Mouse (Mus musculus) limb, embryonic 11.5 days (tissue): ENCODE measurements around the gene Myo15b. TPM values are rescaled to one million over a fixed set of nuclear protein-coding genes. Genes with fewer than 3 reads are reported as not detected.

ENCODE experiments used
- ATAC-seq: fragments of 200-750 bp; cut with Nextera tagmentation; 2 replicates; pipeline ENCODE4 v1.8.0; 2017; ENCODE audit warnings: low read depth; ENCODE audit not compliant: insufficient number of reproducible peaks, low FRiP score, low TSS enrichment
- DNase-seq: peaks from one replicate; pipeline ENCODE4 v3.0.0-alpha.2; 2015; ENCODE audit warnings: low spot score
- H3K27ac ChIP-seq: fragments of 300-500 bp; sonication (generic); replicated peaks from 2 replicates; pipeline ENCODE4 v1.5.1; 2014; ENCODE audit warnings: low read depth, mild to moderate bottlenecking, low read length
- H3K27me3 ChIP-seq: fragments of 300-500 bp; sonication (generic); 2 replicates; pipeline ENCODE4 v1.6.1; 2014; ENCODE audit warnings: mild to moderate bottlenecking, low read length, mixed read lengths; ENCODE audit not compliant: control insufficient read depth, insufficient read depth
- H3K36me3 ChIP-seq: fragments of 300-500 bp; sonication (generic); 2 replicates; pipeline ENCODE4 v1.6.1; 2014; ENCODE audit warnings: mild to moderate bottlenecking, low read length, moderate library complexity, mixed read lengths; ENCODE audit not compliant: control insufficient read depth, insufficient read depth
- H3K4me1 ChIP-seq: fragments of 300-500 bp; sonication (generic); 2 replicates; pipeline ENCODE4 v1.6.1; 2014; ENCODE audit warnings: low read length, mixed read lengths; ENCODE audit not compliant: control insufficient read depth, insufficient read depth
- H3K4me2 ChIP-seq: fragments of 300-500 bp; sonication (generic); 2 replicates; pipeline ENCODE4 v1.6.1; 2014; ENCODE audit warnings: low read depth, mild to moderate bottlenecking, moderate library complexity; ENCODE audit not compliant: severe bottlenecking
- H3K4me3 ChIP-seq: fragments of 300-500 bp; sonication (generic); 2 replicates; pipeline ENCODE4 v1.5.1; 2014; ENCODE audit warnings: low read depth, low read length
- H3K9ac ChIP-seq: fragments of 300-500 bp; sonication (generic); 2 replicates; pipeline ENCODE4 v1.6.1; 2014; ENCODE audit warnings: mild to moderate bottlenecking, low read length
- H3K9me3 ChIP-seq: fragments of 300-500 bp; sonication (generic); 2 replicates; pipeline ENCODE4 v1.6.1; 2016; ENCODE audit warnings: low read length; ENCODE audit not compliant: control insufficient read depth
- WGBS: fragments of 180-500 bp; shearing (Covaris S2); extraction: QIAGEN DNeasy Blood & Tissue Kit; methylation state at CpG from one replicate; pipeline ENCODE4 v1.1.7; 2014; 5-methylcytosine and 5-hydroxymethylcytosine counted together
- polyA plus RNA-seq: library from polyadenylated mRNA; unstranded; fragments of >200 nt; fragmentation: Nextera tagmentation; extraction: Ambion mirVana; gene quantifications from 2 replicates; pipeline ENCODE4 v1.2.1, GENCODE M21; 2014

Gene Myo15b
- polyA plus RNA-seq, 1 experiment from 2014 or later: 0.11 TPM

DNA sequence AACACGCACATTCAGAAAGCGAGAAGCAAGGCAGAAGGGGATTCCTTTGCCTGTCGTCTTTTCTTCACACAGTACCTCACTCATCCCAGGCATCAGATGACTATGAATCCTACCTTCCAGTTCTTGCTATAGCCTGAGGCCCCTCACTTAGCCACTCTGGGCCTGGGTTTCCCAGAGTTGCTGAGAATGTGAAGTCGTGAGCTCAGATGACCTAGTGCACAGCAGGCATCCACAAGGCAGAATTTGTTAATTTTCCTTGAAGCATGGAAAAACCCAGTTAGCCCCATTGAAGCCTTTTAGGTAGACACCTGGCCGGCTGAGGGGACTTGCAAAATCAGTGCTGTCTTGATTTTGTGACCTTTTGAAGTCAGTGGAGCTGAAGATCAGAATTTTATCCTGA, 31.7 kb upstream of the Myo15b start:
- Histone ChIP-seq H3K9me3 (no peaks in the 10 kb centered on the region), H3K4me1 (peaks cover 11% of the 10 kb centered on the region), H3K27me3 (peaks cover 3% of the 10 kb centered on the region; the same call in 1 of the 2 replicates), H3K27ac (no peak overlapping the region), H3K4me3 (no peak overlapping the region), H3K36me3 (peaks cover 4% of the 10 kb centered on the region; the same call in 1 of the 2 replicates), H3K4me2 (no peak overlapping the region), H3K9ac (no peak overlapping the region)
- DNase-seq (no peak), ATAC-seq (no peak)
- 49% methylated on average over 5 of the region's 5 CpGs for whole genome bisulfite sequencing

DNA sequence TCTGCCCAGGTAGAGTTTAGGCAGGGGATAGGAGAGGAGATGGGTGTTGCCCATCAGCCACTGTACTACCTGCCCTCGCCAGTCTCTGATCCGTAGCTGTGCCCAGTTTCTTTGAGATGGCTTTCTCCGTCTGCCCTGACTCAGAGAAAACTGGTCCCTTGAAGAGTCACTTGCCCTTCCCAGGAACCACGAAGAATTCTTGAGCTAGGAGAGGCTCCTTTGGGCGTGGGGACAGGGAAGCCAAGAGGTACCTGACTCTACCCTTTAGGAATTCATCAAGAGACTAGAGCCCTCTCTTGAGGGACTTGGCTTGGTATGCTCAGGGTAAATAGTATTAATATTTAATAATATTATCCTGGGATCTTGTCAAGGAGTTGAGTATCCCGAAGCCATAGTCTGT, 30.6 kb upstream of the Myo15b start:
- WGBS: 88% methylated on average over 6 of the region's 6 CpGs
- peaks cover 3% of the 10 kb centered on the region; the same call in 1 of the 2 replicates for H3K27me3 ChIP-seq
- DNase-seq: no peak
- H3K36me3 ChIP-seq: no peaks in the 10 kb centered on the region
- ATAC-seq: no peak
- H3K4me3 ChIP-seq: no peak overlapping the region
- no peak overlapping the region for H3K9ac ChIP-seq
- no peak overlapping the region for H3K27ac ChIP-seq
- H3K9me3 ChIP-seq: no peaks in the 10 kb centered on the region
- H3K4me1 ChIP-seq: peaks cover 23% of the 10 kb centered on the region
- H3K4me2 ChIP-seq: no peak overlapping the region

DNA sequence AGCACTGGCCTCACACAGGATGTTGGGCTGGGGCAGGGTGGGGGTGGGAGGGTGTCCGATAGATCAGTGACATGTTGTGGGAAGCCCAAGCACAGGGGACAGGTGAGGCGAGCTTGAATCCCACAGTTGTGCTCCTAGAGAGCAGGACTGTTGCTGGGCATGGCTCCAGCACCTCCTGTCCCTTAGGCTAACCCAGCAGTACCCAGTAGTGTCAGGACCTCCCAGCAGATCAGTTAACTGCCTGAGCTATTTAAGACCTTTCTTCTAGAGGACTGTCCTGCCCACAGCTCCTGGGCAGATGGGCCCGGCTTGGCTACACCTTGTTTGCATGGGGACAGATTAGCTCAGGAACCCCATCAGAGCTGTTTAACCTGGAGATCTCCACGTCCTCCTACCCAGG, 29.2 kb upstream of the Myo15b start:
- H3K4me3 ChIP-seq: no peak overlapping the region
- no peaks in the 10 kb centered on the region for H3K36me3 ChIP-seq
- peaks cover 3% of the 10 kb centered on the region; the same call in 1 of the 2 replicates for H3K27me3 ChIP-seq
- H3K27ac ChIP-seq: no peak overlapping the region
- WGBS: 52% methylated on average over 4 of the region's 4 CpGs
- 0 out of 2 replicates have a peak overlapping the region, but pooled peaks have one; percentile 5 for H3K9ac ChIP-seq
- no peaks in the 10 kb centered on the region for H3K9me3 ChIP-seq
- no peak for DNase-seq
- peaks cover 37% of the 10 kb centered on the region for H3K4me1 ChIP-seq
- no peak for ATAC-seq
- H3K4me2 ChIP-seq: no peak overlapping the region

DNA sequence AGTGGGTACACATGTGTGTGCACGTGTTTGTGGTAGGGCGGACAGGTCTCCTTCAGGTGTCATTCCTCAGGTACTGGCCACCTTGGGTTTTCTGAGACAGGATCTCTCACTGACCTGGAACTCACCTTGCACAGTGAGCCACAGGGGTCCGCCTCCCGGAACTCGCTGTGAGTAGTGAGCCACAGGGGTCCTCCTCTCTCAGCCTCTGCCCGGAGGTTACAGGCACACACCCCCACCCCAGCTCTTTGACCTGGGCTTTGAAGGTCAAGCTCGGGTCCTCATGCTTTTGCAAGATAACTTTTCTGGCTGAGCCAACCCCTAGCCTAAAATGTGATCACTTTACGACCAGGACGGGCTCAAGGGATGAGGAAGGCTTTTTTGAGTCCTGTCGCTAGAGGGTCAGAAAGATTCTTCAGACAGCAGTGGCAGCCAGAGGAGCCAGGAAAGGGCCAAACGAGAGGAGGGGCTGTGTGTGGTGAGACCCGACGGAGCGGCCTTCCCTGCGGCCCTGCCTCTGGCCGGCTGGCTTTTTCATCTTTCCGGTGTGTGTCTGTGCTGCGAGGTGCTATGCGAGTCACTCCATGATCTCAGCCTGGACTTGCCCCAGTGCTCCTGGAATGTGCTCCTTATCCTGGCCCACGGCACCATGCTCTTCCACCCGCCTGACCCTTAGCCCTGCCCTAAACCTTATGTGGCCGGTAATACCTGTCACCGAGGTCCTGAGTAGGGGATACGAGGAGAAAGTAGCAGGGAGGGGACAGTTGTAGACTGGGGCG, 27.5 kb upstream of the Myo15b start:
- DNase-seq: peak; percentile 35
- no peak overlapping the region for H3K27ac ChIP-seq

DNA sequence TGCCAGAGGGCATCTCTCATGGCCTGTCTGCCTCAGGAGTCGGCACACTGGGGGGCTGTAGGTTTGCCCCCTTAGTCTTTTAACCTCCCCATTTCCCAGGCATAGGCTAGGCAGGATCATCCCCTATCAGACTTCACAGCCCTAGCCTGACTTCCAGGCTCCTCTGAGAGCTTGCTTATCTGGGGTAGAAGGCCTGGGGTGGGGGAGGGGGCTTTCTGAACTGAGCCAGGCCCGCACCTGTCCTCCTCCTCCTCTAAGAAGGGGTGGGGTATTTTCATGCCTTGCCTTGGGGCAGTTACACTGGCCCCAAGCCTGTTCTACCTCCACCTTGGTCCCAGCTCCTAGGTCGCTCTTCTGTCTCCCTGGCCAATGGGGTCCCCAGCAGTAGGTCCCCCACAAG, 26.7 kb upstream of the Myo15b start:
- H3K9me3 ChIP-seq: no peaks in the 10 kb centered on the region
- H3K36me3 ChIP-seq: no peaks in the 10 kb centered on the region
- 28% methylated on average over 3 of the region's 3 CpGs for WGBS
- H3K9ac ChIP-seq: no peak overlapping the region
- H3K4me2 ChIP-seq: no peak overlapping the region
- no peaks in the 10 kb centered on the region for H3K27me3 ChIP-seq
- peaks cover 47% of the 10 kb centered on the region for H3K4me1 ChIP-seq
- H3K4me3 ChIP-seq: no peak overlapping the region
- no peak for ATAC-seq
- DNase-seq: no peak
- no peak overlapping the region for H3K27ac ChIP-seq

More for the DNA sequence above, 27.5 kb upstream of the Myo15b start:
- 11% methylated on average over 25 of the region's 25 CpGs for WGBS
- ATAC-seq: no peak
- Histone ChIP-seq H3K9me3 (no peaks in the 10 kb centered on the region), H3K4me2 (0 out of 2 replicates have a peak overlapping the region, but pooled peaks have one; percentile 10), H3K9ac (no peak overlapping the region), H3K27me3 (no peaks in the 10 kb centered on the region), H3K4me3 (no peak overlapping the region), H3K4me1 (peaks cover 47% of the 10 kb centered on the region), H3K36me3 (no peaks in the 10 kb centered on the region)

DNA sequence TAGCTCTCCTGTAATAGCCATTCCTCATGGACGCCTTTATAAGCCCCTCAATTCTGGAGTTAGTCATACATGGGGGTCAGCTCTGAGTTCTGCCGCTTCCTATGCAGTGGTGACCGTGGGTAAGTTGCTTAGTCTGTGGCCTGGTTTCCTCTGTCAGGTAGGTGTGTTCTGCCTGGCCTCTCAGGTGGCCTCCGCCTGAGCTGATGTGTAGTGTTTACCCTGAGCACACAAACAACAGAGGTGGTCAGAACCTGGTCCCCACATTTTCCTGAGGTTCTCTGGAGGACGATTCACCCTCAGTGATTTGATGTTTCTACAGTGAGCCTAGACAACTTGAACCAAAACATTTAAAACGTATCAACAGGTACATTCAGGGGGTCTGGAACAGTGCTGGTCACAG, 26.1 kb upstream of the Myo15b start:
- DNase-seq (peak; percentile 32), ATAC-seq (no peak)
- Histone ChIP-seq H3K4me1 (peaks cover 47% of the 10 kb centered on the region), H3K4me3 (no peak overlapping the region), H3K9ac (no peak overlapping the region), H3K4me2 (no peak overlapping the region), H3K27me3 (no peaks in the 10 kb centered on the region), H3K9me3 (no peaks in the 10 kb centered on the region), H3K27ac (no peak overlapping the region), H3K36me3 (no peaks in the 10 kb centered on the region)
- WGBS: 42% methylated on average over 6 of the region's 6 CpGs

DNA sequence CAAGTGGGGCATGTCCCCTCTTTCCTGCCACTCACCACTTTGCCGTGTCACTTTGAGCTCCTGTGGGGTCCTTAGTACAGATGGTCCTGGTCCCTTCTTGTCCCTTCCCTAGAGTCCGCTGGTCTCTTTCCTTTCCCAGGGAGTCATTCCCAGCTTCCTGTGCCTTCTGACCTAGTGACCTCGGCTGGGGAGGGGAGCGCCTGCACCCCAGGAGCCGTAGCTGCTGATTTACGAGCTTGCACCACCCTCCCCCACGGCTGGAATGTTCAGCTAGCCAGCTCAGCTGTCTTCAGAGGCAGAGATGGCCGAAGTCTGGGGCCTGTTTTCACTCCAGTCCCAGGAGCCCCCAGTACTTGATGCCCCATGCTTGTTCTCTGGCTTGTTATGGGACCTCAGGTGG, 25.7 kb upstream of the Myo15b start:
- Histone ChIP-seq H3K9ac (peak overlapping the region; percentile 34; the same call in 1 of the 2 replicates), H3K4me2 (peak overlapping the region; percentile 32), H3K36me3 (no peaks in the 10 kb centered on the region), H3K27me3 (no peaks in the 10 kb centered on the region), H3K4me1 (peaks cover 47% of the 10 kb centered on the region), H3K9me3 (no peaks in the 10 kb centered on the region), H3K4me3 (no peak overlapping the region), H3K27ac (peak overlapping the region; percentile 72)
- under 1% methylated on average over 8 of the region's 8 CpGs for WGBS
- DNase-seq (peak; percentile 79), ATAC-seq (0 out of 2 replicates have a peak, but pooled peaks have one; percentile 28)

DNA sequence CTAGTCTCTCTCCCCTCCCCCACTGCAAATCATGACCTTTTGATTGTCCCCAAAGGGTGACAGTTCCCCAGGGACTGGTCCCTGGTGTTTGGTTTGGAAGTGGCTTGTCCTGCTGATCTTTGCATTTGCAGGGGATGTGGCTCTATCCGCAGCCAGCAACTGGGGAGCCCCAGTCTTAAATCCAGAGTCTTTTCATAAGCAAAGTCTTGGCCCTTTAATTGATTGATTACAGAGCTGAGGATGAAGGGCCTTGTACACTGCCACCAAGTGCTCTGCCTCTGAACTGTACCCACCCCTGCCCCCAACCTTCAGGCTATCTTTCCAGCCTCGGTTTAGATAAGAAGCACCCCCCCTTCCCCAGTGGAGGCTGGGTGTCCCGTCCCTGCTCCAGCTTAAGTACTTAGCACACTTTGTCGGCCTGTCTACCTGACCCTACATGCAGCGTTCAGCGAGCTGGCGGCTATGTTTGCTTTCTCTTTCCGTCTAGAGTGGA, 25.1 kb upstream of the Myo15b start:
- H3K9ac ChIP-seq: peak overlapping the region; percentile 34
- H3K27me3 ChIP-seq: no peaks in the 10 kb centered on the region
- no peaks in the 10 kb centered on the region for H3K9me3 ChIP-seq
- no peak for ATAC-seq
- H3K4me3 ChIP-seq: no peak overlapping the region
- peak overlapping the region; percentile 72 for H3K27ac ChIP-seq
- DNase-seq: peak; percentile 53
- WGBS: 10% methylated on average over 8 of the region's 8 CpGs
- peak overlapping the region; percentile 32 for H3K4me2 ChIP-seq
- H3K36me3 ChIP-seq: no peaks in the 10 kb centered on the region
- peaks cover 47% of the 10 kb centered on the region for H3K4me1 ChIP-seq
